Mouse (Mus musculus): ENCODE data around the gene Tmem186. TPM values are rescaled to one million over a fixed set of nuclear protein-coding genes. Genes with fewer than 3 reads are reported as not detected.
A peak's percentile ranks its signal among the peaks of the same experiment; 100 is the strongest.

Tmem186 gene
- polyA plus RNA-seq, 1 experiment, result 7.1 TPM

GRCm38 (mm10) chr16:8655108-8655507 is 17.6 kb upstream of the Tmem186 start:
- no peak overlapping the region for H3K4me3 ChIP-seq (ENCODE audit: insufficient read depth, low read length)
- no peaks in the 10 kb centered on the region for H3K4me1 ChIP-seq (ENCODE audit: control insufficient read depth, insufficient read depth, low read length)
- TF ChIP-seq CTCF (IDR thresholded peaks at IDR 0.05; ENCODE audit: low read depth, low read length), result no peak
- no peak for TF ChIP-seq POLR2A (IDR thresholded peaks at IDR 0.05; ENCODE audit: borderline replicate concordance, low read depth, low read length)
- H3K27ac ChIP-seq (ENCODE audit: insufficient read depth, low read depth, low read length), result no peak overlapping the region

- TF ChIP-seq POLR2A (IDR thresholded peaks at IDR 0.05; ENCODE audit: borderline replicate concordance, low read depth, low read length) (no peak), CTCF (IDR thresholded peaks at IDR 0.05; ENCODE audit: low read depth, low read length) (no peak)
- Histone ChIP-seq H3K27ac (ENCODE audit: insufficient read depth, low read depth, low read length) (no peak overlapping the region), H3K4me3 (ENCODE audit: insufficient read depth, low read length) (no peak overlapping the region), H3K4me1 (ENCODE audit: control insufficient read depth, insufficient read depth, low read length) (no peaks in the 10 kb centered on the region)
These were observed 12.5 kb upstream of the Tmem186 start for GRCm38 (mm10) chr16:8650007-8650406.

- H3K4me1 ChIP-seq (ENCODE audit: control insufficient read depth, insufficient read depth, low read length), result no peaks in the 10 kb centered on the region
- no peak overlapping the region for H3K27ac ChIP-seq (ENCODE audit: insufficient read depth, low read depth, low read length)
- H3K4me3 ChIP-seq (ENCODE audit: insufficient read depth, low read length), result no peak overlapping the region
- TF ChIP-seq CTCF (IDR thresholded peaks at IDR 0.05; ENCODE audit: low read depth, low read length) (no peak), POLR2A (IDR thresholded peaks at IDR 0.05; ENCODE audit: borderline replicate concordance, low read depth, low read length) (no peak)
These were observed 8.0 kb upstream of the Tmem186 start for GRCm38 (mm10) chr16:8645546-8645945.

- TF ChIP-seq CTCF (IDR thresholded peaks at IDR 0.05; ENCODE audit: low read depth, low read length) (peak; percentile 28; the same call in 1 of the 2 replicates), POLR2A (IDR thresholded peaks at IDR 0.05; ENCODE audit: borderline replicate concordance, low read depth, low read length) (no peak)
- Histone ChIP-seq H3K4me1 (ENCODE audit: control insufficient read depth, insufficient read depth, low read length) (peaks cover 2% of the 10 kb centered on the region; the same call in 1 of the 2 replicates), H3K27ac (ENCODE audit: insufficient read depth, low read depth, low read length) (no peak overlapping the region), H3K4me3 (ENCODE audit: insufficient read depth, low read length) (no peak overlapping the region)
These were observed 6.3 kb upstream of the Tmem186 start for GRCm38 (mm10) chr16:8643855-8644254.

GRCm38 (mm10) chr16:8639466-8640191 is 2.1 kb upstream of the Tmem186 start:
- Histone ChIP-seq H3K4me3 (ENCODE audit: insufficient read depth, low read length) (no peak overlapping the region), H3K27ac (ENCODE audit: insufficient read depth, low read depth, low read length) (no peak overlapping the region), H3K4me1 (ENCODE audit: control insufficient read depth, insufficient read depth, low read length) (peaks cover 13% of the 10 kb centered on the region)
- TF ChIP-seq POLR2A (IDR thresholded peaks at IDR 0.05; ENCODE audit: borderline replicate concordance, low read depth, low read length) (no peak), CTCF (IDR thresholded peaks at IDR 0.05; ENCODE audit: low read depth, low read length) (no peak)

- H3K4me1 ChIP-seq (ENCODE audit: control insufficient read depth, insufficient read depth, low read length), result peaks cover 17% of the 10 kb centered on the region
- no peak for TF ChIP-seq POLR2A (IDR thresholded peaks at IDR 0.05; ENCODE audit: borderline replicate concordance, low read depth, low read length)
- TF ChIP-seq CTCF (IDR thresholded peaks at IDR 0.05; ENCODE audit: low read depth, low read length), result 0 out of 2 replicates have a peak, but pooled peaks have one; percentile 3
- peak overlapping the region; percentile 89 for H3K27ac ChIP-seq (ENCODE audit: insufficient read depth, low read depth, low read length)
- H3K4me3 ChIP-seq (ENCODE audit: insufficient read depth, low read length), result peak overlapping the region; percentile 83
These were observed 619 bp upstream of the Tmem186 start for GRCm38 (mm10) chr16:8638131-8638530.

GRCm38 (mm10) chr16:8636867-8637216 is 670 bp downstream of the Tmem186 start:
- Histone ChIP-seq H3K4me3 (ENCODE audit: insufficient read depth, low read length) (peak overlapping the region; percentile 83), H3K27ac (ENCODE audit: insufficient read depth, low read depth, low read length) (peak overlapping the region; percentile 89), H3K4me1 (ENCODE audit: control insufficient read depth, insufficient read depth, low read length) (peaks cover 17% of the 10 kb centered on the region)
- TF ChIP-seq POLR2A (IDR thresholded peaks at IDR 0.05; ENCODE audit: borderline replicate concordance, low read depth, low read length) (no peak), CTCF (IDR thresholded peaks at IDR 0.05; ENCODE audit: low read depth, low read length) (no peak)

- H3K27ac ChIP-seq (ENCODE audit: insufficient read depth, low read depth, low read length), result no peak overlapping the region
- peaks cover 14% of the 10 kb centered on the region for H3K4me1 ChIP-seq (ENCODE audit: control insufficient read depth, insufficient read depth, low read length)
- TF ChIP-seq POLR2A (IDR thresholded peaks at IDR 0.05; ENCODE audit: borderline replicate concordance, low read depth, low read length) (no peak), CTCF (IDR thresholded peaks at IDR 0.05; ENCODE audit: low read depth, low read length) (no peak)
- H3K4me3 ChIP-seq (ENCODE audit: insufficient read depth, low read length), result no peak overlapping the region
These were observed 6.1 kb downstream of the Tmem186 start for GRCm38 (mm10) chr16:8631428-8631827.

GRCm38 (mm10) chr16:8630419-8630818 is 7.1 kb downstream of the Tmem186 start:
- no peak for TF ChIP-seq POLR2A (IDR thresholded peaks at IDR 0.05; ENCODE audit: borderline replicate concordance, low read depth, low read length)
- no peak for TF ChIP-seq CTCF (IDR thresholded peaks at IDR 0.05; ENCODE audit: low read depth, low read length)
- peaks cover 6% of the 10 kb centered on the region for H3K4me1 ChIP-seq (ENCODE audit: control insufficient read depth, insufficient read depth, low read length)
- no peak overlapping the region for H3K27ac ChIP-seq (ENCODE audit: insufficient read depth, low read depth, low read length)
- no peak overlapping the region for H3K4me3 ChIP-seq (ENCODE audit: insufficient read depth, low read length)

- Histone ChIP-seq H3K4me1 (ENCODE audit: control insufficient read depth, insufficient read depth, low read length) (no peaks in the 10 kb centered on the region), H3K4me3 (ENCODE audit: insufficient read depth, low read length) (no peak overlapping the region), H3K27ac (ENCODE audit: insufficient read depth, low read depth, low read length) (no peak overlapping the region)
- TF ChIP-seq POLR2A (IDR thresholded peaks at IDR 0.05; ENCODE audit: borderline replicate concordance, low read depth, low read length) (no peak), CTCF (IDR thresholded peaks at IDR 0.05; ENCODE audit: low read depth, low read length) (no peak)
These were observed 17.0 kb downstream of the Tmem186 start for GRCm38 (mm10) chr16:8620315-8621115.

Measured in bone marrow macrophage, adult 2 months (primary cell).